Mouse (Mus musculus): ENCODE data around the gene Senp2. TPM values are rescaled to one million over a fixed set of nuclear protein-coding genes. Genes with fewer than 3 reads are reported as not detected.

Senp2 gene
- polyA plus RNA-seq, 1 experiment from 2014 or later, result 50.9 TPM

Other genes with a start within 250 kb of the Senp2 start
- 2.3 and 2.4 TPM in 2 replicates for gene Ehhadh, start 221.7 kb upstream of the Senp2 start, polyA plus RNA-seq (2015; fragmentation: Nextera tagmentation; extraction: Ambion mirVana)
- 0.81 and 0.95 TPM in 2 replicates for gene Map3k13, start 215.1 kb upstream of the Senp2 start, polyA plus RNA-seq (2015; fragmentation: Nextera tagmentation; extraction: Ambion mirVana)
- gene Tmem41a, start 61.9 kb upstream of the Senp2 start, polyA plus RNA-seq (2015; fragmentation: Nextera tagmentation; extraction: Ambion mirVana), result 32.3 and 35.2 TPM in 2 replicates
- 0.91 and 0.96 TPM in 2 replicates for gene Liph, start 13.8 kb upstream of the Senp2 start, polyA plus RNA-seq (2015; fragmentation: Nextera tagmentation; extraction: Ambion mirVana)
- 99.5 and 111 TPM in 2 replicates for gene Igf2bp2, start 153.8 kb downstream of the Senp2 start, polyA plus RNA-seq (2015; fragmentation: Nextera tagmentation; extraction: Ambion mirVana)